Mouse (Mus musculus): ENCODE measurements around the gene Cdc42bpb. TPM values are rescaled to one million over a fixed set of nuclear protein-coding genes. Genes with fewer than 3 reads are reported as not detected.

Gene Cdc42bpb
- total and polyA plus RNA-seq, 3 experiments, result 16.7 to 29.7 (median 25.4) TPM

DNA sequence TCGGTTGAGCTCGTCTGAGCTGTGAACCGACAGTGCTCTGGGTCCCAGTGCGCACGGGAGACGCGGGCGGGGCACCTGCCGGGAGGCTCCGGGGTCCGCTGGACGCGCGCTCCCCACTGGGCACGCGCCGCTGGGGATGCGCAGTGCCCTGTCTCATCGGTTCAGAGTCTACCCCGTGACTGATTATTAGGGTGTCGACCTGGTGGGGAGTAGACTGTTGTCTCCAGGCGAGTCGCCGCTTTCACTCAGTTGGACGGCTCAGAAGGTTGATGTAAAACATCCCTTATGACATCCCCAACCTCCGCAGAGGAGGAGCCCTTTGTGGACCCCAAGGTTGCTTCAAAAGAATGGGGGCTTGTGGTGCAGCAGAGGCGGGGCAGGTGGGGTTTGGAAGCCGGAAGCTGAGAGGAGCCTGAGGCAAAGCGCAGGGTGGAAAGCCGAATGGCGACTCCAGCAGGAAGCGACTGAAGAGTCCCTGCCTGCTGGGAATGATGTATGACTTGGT, 520 bp upstream of the Cdc42bpb start:
- Histone ChIP-seq H3K4me1 (ENCODE audit: control insufficient read depth in 1 of 2, insufficient read depth in 2 of 2) (peaks cover 4 to 31% of the 10 kb centered on the region in 2 experiments), H3K4me2 (ENCODE audit: insufficient read depth, low read depth, poor library complexity, severe bottlenecking) (peak overlapping the region; percentile 67), H3K36me3 (replicated peaks in 1 of 2; ENCODE audit: control insufficient read depth in 1 of 2, insufficient read depth in 1 of 2, low read length in 1 of 2) (peaks cover 0 to 2% of the 10 kb centered on the region in 2 experiments), H3K27ac (ENCODE audit: insufficient read depth, low read depth) (no peak overlapping the region), H3K4me3 (replicated peaks in 1 of 3; ENCODE audit: low read depth in 2 of 3, low read length in 2 of 3, poor library complexity in 1 of 3) (peak overlapping the region; percentile 78 to 99 (median 97)), H3K27me3 (replicated peaks) (peaks cover 39% of the 10 kb centered on the region), H3K79me2 (replicated peaks; ENCODE audit: control insufficient read depth, extremely low read depth, insufficient read depth, poor library complexity, severe bottlenecking) (no peaks in the 10 kb centered on the region), H3K9ac (ENCODE audit: insufficient read depth, low read depth) (peak overlapping the region; percentile 64), H3K9me3 (replicated peaks; ENCODE audit: low read length) (no peaks in the 10 kb centered on the region)
- no peak for TF ChIP-seq POLR2A (IDR thresholded peaks at IDR 0.05; ENCODE audit: low read depth, low read length)
- no peak for TF ChIP-seq CTCF (conservative IDR thresholded peaks at IDR 0.05 in 1 of 2, IDR thresholded peaks at IDR 0.05 in 1 of 2; ENCODE audit: low read depth in 2 of 2, low read length in 2 of 2)
- TF ChIP-seq CHD1 (IDR thresholded peaks at IDR 0.05; ENCODE audit: low read depth, low read length), result no peak
- no peak for TF ChIP-seq NRF1 (IDR thresholded peaks at IDR 0.05; ENCODE audit: low read depth, low read length)
- TF ChIP-seq MXI1 (IDR thresholded peaks at IDR 0.05; ENCODE audit: low read depth, low read length), result peak; percentile 12; the same call in 1 of the 2 replicates
- 0 out of 2 replicates have a peak, but pooled peaks have one; percentile 53 for TF ChIP-seq BHLHE40 (IDR thresholded peaks at IDR 0.05; ENCODE audit: low read depth, low read length)
- TF ChIP-seq MAX (IDR thresholded peaks at IDR 0.05; ENCODE audit: low read length), result no peak
- TF ChIP-seq CHD2 (IDR thresholded peaks at IDR 0.05; ENCODE audit: low read length), result no peak
- TF ChIP-seq EP300 (IDR thresholded peaks at IDR 0.05; ENCODE audit: low read length), result no peak
- no peak for TF ChIP-seq ZKSCAN1 (IDR thresholded peaks at IDR 0.05; ENCODE audit: borderline replicate concordance, low read depth, low read length)
- TF ChIP-seq TBP (conservative IDR thresholded peaks at IDR 0.05; ENCODE audit: low read depth, low read length), result no peak
- TF ChIP-seq MEF2A (IDR thresholded peaks at IDR 0.05; ENCODE audit: borderline replicate concordance, low read depth, low read length), result no peak
- no peak for TF ChIP-seq NELFE (IDR thresholded peaks at IDR 0.05; ENCODE audit: low read depth, low read length)
- TF ChIP-seq SIN3A (IDR thresholded peaks at IDR 0.05; ENCODE audit: low read length), result peak; percentile 9; the same call in 1 of the 2 replicates
- no peak for TF ChIP-seq E2F4 (IDR thresholded peaks at IDR 0.05; ENCODE audit: insufficient replicate concordance, low read depth, low read length)
- no peak for TF ChIP-seq ZC3H11A (IDR thresholded peaks at IDR 0.05; ENCODE audit: low read depth, low read length)
- TF ChIP-seq ETS1 (conservative IDR thresholded peaks at IDR 0.05; ENCODE audit: low read depth, low read length), result no peak
- no peak for TF ChIP-seq MAFK (IDR thresholded peaks at IDR 0.05; ENCODE audit: insufficient replicate concordance, low read length)
- TF ChIP-seq POLR2AphosphoS2 (IDR thresholded peaks at IDR 0.05; ENCODE audit: low read depth, low read length), result no peak
- no peak for TF ChIP-seq KAT2A (IDR thresholded peaks at IDR 0.05; ENCODE audit: insufficient replicate concordance, low read length)
- TF ChIP-seq TCF12 (IDR thresholded peaks at IDR 0.05; ENCODE audit: low read depth, low read length), result peak; percentile 1; the same call in 1 of the 2 replicates
- TF ChIP-seq IRF4 (IDR thresholded peaks at IDR 0.05; ENCODE audit: low read depth, low read length), result no peak
- in situ Hi-C loops (cut with MboI; ENCODE audit: low pct_ligation_motif_present, low pct_unique_long_range_greater_than_20kb, low sequenced_read_pairs), result no loop called here
- dilution Hi-C loops (cut with MboI; ENCODE audit: extremely low pct_ligation_motif_present, extremely low pct_unique_long_range_greater_than_20kb, low sequenced_read_pairs), result no loop called here
- DNase-seq (ENCODE audit: extremely low read depth), result peak; percentile 18
